Mouse (Mus musculus) E14TG2a.4 (cell line): ENCODE results near the gene Nsun2.

Experiments
- CTCF ChIP-seq: conservative IDR thresholded peaks from 2 replicates; pipeline ENCODE4 v1.5.1; 2014; ENCODE audit warnings: low read length
- NANOG ChIP-seq: IDR thresholded peaks from 2 replicates; pipeline ENCODE4 v1.6.1; 2014; ENCODE audit warnings: borderline replicate concordance, low read length, mixed read lengths
- POU5F1 ChIP-seq: IDR thresholded peaks from 2 replicates; pipeline ENCODE4 v1.6.1; 2014; ENCODE audit warnings: low read length, borderline replicate concordance

- TF ChIP-seq CTCF = no peak
- TF ChIP-seq POU5F1 = no peak
- TF ChIP-seq NANOG = no peak
Measured at GRCm38 (mm10) chr13:69488565-69489255, 44.8 kb upstream of the Nsun2 start.
